Mouse (Mus musculus): ENCODE results near the gene Wdr31. TPM values are rescaled to one million over a fixed set of nuclear protein-coding genes. Genes with fewer than 3 reads are reported as not detected.
A peak's percentile ranks its signal among the peaks of the same experiment; 100 is the strongest.

The Wdr31 gene
- polyA plus RNA-seq, 1 experiment, result not detected

DNA sequence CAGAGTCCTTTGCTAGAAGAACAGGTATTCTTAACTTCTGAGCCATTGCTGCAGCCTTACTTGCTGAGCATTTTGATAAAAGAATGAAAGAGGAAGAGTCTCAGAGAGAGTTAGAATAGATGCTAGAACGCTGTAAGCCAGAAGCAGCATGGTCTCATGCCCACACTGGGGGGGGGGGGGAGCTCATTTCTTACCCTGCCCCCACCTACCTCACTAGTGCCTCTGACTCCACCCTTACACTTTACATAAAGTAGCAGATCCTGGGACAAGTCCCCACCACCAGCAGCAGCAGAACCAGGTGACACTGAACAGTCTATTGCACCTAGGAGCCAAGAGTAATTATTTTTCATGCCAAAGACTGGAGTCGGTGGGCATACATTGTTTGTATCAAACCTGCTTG lies 4.4 kb upstream of the Wdr31 start:
- H3K4me3 ChIP-seq (ENCODE audit: insufficient read depth, low read depth, low read length), result no peak overlapping the region
- no peak overlapping the region for H3K27ac ChIP-seq (ENCODE audit: insufficient read depth, low read depth, low read length)
- WGBS, result 73% methylated on average over 2 of the region's 2 CpGs
- TF ChIP-seq CTCF (IDR thresholded peaks at IDR 0.05; ENCODE audit: insufficient read depth, low read depth, low read length) (no peak), POLR2A (IDR thresholded peaks at IDR 0.05; ENCODE audit: insufficient read depth, low read depth, low read length) (no peak)
- H3K4me1 ChIP-seq (ENCODE audit: control insufficient read depth, insufficient read depth, low read length), result peaks cover 5% of the 10 kb centered on the region

DNA sequence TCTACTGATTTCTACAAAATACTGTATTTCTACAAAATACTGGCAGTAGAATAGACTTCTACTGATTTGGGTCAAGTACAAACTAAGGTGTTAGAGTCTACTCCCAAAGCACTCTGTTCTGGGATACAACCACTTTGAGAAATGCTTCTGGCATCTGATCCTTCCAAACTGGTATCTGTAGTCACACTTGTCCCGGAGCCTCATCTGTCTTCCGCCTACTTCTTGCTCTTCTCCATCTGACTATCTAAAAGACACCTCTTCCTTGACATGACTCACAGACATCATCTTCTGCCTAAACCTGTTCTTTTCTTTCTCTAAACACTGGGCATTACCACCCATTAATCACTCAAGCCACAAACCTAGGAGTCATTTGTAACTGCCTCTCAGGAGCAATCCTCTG lies 1.4 kb upstream of the Wdr31 start:
- no peak for TF ChIP-seq CTCF (IDR thresholded peaks at IDR 0.05; ENCODE audit: insufficient read depth, low read depth, low read length)
- TF ChIP-seq POLR2A (IDR thresholded peaks at IDR 0.05; ENCODE audit: insufficient read depth, low read depth, low read length), result no peak
- Histone ChIP-seq H3K4me3 (ENCODE audit: insufficient read depth, low read depth, low read length) (no peak overlapping the region), H3K27ac (ENCODE audit: insufficient read depth, low read depth, low read length) (no peak overlapping the region), H3K4me1 (ENCODE audit: control insufficient read depth, insufficient read depth, low read length) (no peaks in the 10 kb centered on the region)
- WGBS, result 91% methylated on average over 2 of the region's 2 CpGs

DNA sequence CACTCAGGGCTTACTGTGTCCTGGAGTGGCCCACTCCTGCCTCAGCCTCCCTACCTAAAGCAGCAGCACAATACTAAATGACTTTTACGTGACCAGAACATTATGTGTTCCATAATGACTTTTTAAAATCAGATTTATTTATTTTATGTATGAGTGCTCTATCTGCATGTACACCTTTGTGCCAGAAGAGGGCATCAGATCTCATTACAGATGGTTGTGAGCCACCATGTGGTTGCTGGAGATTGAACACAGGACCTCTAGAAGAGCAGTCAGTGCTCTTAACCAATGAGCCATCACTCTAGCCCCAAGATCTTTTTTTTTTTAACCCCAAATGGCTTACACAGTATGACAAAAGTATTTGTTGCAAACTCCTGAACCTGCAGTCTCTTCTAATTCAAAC lies 2.5 kb downstream of the Wdr31 start:
- H3K27ac ChIP-seq (ENCODE audit: insufficient read depth, low read depth, low read length), result no peak overlapping the region
- WGBS, result 95% methylated on average over 1 of the region's 1 CpGs
- TF ChIP-seq CTCF (IDR thresholded peaks at IDR 0.05; ENCODE audit: insufficient read depth, low read depth, low read length) (no peak), POLR2A (IDR thresholded peaks at IDR 0.05; ENCODE audit: insufficient read depth, low read depth, low read length) (no peak)

GRCm38 (mm10) chr4:62463124-62463523 lies 7.6 kb downstream of the Wdr31 start:
- H3K27ac ChIP-seq (ENCODE audit: insufficient read depth, low read depth, low read length), result no peak overlapping the region
- no peaks in the 10 kb centered on the region for H3K4me1 ChIP-seq (ENCODE audit: control insufficient read depth, insufficient read depth, low read length)
- no peak for TF ChIP-seq POLR2A (IDR thresholded peaks at IDR 0.05; ENCODE audit: insufficient read depth, low read depth, low read length)
- no peak for TF ChIP-seq CTCF (IDR thresholded peaks at IDR 0.05; ENCODE audit: insufficient read depth, low read depth, low read length)
- no peak overlapping the region for H3K4me3 ChIP-seq (ENCODE audit: insufficient read depth, low read depth, low read length)
- WGBS, result 79% methylated on average over 2 of the region's 2 CpGs

More for the DNA sequence above, 2.5 kb downstream of the Wdr31 start:
- no peaks in the 10 kb centered on the region for H3K4me1 ChIP-seq (ENCODE audit: control insufficient read depth, insufficient read depth, low read length)
- H3K4me3 ChIP-seq (ENCODE audit: insufficient read depth, low read depth, low read length), result no peak overlapping the region

- TF ChIP-seq POLR2A (IDR thresholded peaks at IDR 0.05; ENCODE audit: insufficient read depth, low read depth, low read length) (no peak), CTCF (IDR thresholded peaks at IDR 0.05; ENCODE audit: insufficient read depth, low read depth, low read length) (no peak; the same call in 1 of the 2 replicates)
- H3K4me1 ChIP-seq (ENCODE audit: control insufficient read depth, insufficient read depth, low read length), result no peaks in the 10 kb centered on the region
- no peak overlapping the region for H3K4me3 ChIP-seq (ENCODE audit: insufficient read depth, low read depth, low read length)
- H3K27ac ChIP-seq (ENCODE audit: insufficient read depth, low read depth, low read length), result no peak overlapping the region
- WGBS, result 91% methylated on average over 8 of the region's 8 CpGs
Observed at GRCm38 (mm10) chr4:62460348-62460747, 10.3 kb downstream of the Wdr31 start.

- Histone ChIP-seq H3K4me1 (ENCODE audit: control insufficient read depth, insufficient read depth, low read length) (no peaks in the 10 kb centered on the region), H3K27ac (ENCODE audit: insufficient read depth, low read depth, low read length) (no peak overlapping the region), H3K4me3 (ENCODE audit: insufficient read depth, low read depth, low read length) (no peak overlapping the region)
- no peak for TF ChIP-seq CTCF (IDR thresholded peaks at IDR 0.05; ENCODE audit: insufficient read depth, low read depth, low read length)
- TF ChIP-seq POLR2A (IDR thresholded peaks at IDR 0.05; ENCODE audit: insufficient read depth, low read depth, low read length), result no peak
- 94% methylated on average over 3 of the region's 3 CpGs for WGBS
Observed at GRCm38 (mm10) chr4:62459081-62459480, 11.6 kb downstream of the Wdr31 start.

GRCm38 (mm10) chr4:62454995-62455394 lies 15.7 kb downstream of the Wdr31 start:
- WGBS, result 49% methylated on average over 5 of the region's 5 CpGs
- no peaks in the 10 kb centered on the region for H3K4me1 ChIP-seq (ENCODE audit: control insufficient read depth, insufficient read depth, low read length)

DNA sequence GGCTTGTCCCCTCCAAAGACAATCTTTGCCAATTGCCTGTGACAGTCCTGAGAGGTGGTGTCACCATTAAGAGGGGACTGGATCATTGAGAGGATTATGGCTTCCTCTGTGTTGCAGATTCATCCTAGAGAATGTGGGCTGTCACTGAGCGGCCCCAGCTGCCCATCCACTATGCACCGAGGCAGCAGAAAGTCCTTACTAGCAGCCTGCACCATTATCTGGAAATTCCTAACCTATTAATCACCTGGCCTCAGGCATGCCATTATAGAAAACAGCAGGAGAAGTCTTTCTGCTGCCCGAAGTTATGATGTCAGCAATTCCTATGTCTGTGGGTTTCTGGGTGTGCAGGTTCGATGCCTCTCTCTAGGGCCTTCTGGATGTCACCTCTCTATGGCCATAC lies 29.7 kb downstream of the Wdr31 start:
- Histone ChIP-seq H3K27ac (ENCODE audit: insufficient read depth, low read depth, low read length) (no peak overlapping the region), H3K4me1 (ENCODE audit: control insufficient read depth, insufficient read depth, low read length) (no peaks in the 10 kb centered on the region), H3K4me3 (ENCODE audit: insufficient read depth, low read depth, low read length) (no peak overlapping the region)
- 81% methylated on average over 4 of the region's 4 CpGs for WGBS
- TF ChIP-seq CTCF (IDR thresholded peaks at IDR 0.05; ENCODE audit: insufficient read depth, low read depth, low read length), result no peak
- no peak for TF ChIP-seq POLR2A (IDR thresholded peaks at IDR 0.05; ENCODE audit: insufficient read depth, low read depth, low read length)

More at GRCm38 (mm10) chr4:62454995-62455394, 15.7 kb downstream of the Wdr31 start:
- Histone ChIP-seq H3K4me3 (ENCODE audit: insufficient read depth, low read depth, low read length) (no peak overlapping the region), H3K27ac (ENCODE audit: insufficient read depth, low read depth, low read length) (no peak overlapping the region)
- TF ChIP-seq CTCF (IDR thresholded peaks at IDR 0.05; ENCODE audit: insufficient read depth, low read depth, low read length), result peak; percentile 37; the same call in 1 of the 2 replicates
- TF ChIP-seq POLR2A (IDR thresholded peaks at IDR 0.05; ENCODE audit: insufficient read depth, low read depth, low read length), result no peak

GRCm38 (mm10) chr4:62440544-62440943 lies 30.2 kb downstream of the Wdr31 start:
- H3K27ac ChIP-seq (ENCODE audit: insufficient read depth, low read depth, low read length), result no peak overlapping the region
- H3K4me3 ChIP-seq (ENCODE audit: insufficient read depth, low read depth, low read length), result no peak overlapping the region
- no peaks in the 10 kb centered on the region for H3K4me1 ChIP-seq (ENCODE audit: control insufficient read depth, insufficient read depth, low read length)
- 76% methylated on average over 4 of the region's 4 CpGs for WGBS
- TF ChIP-seq POLR2A (IDR thresholded peaks at IDR 0.05; ENCODE audit: insufficient read depth, low read depth, low read length) (no peak), CTCF (IDR thresholded peaks at IDR 0.05; ENCODE audit: insufficient read depth, low read depth, low read length) (no peak)

DNA sequence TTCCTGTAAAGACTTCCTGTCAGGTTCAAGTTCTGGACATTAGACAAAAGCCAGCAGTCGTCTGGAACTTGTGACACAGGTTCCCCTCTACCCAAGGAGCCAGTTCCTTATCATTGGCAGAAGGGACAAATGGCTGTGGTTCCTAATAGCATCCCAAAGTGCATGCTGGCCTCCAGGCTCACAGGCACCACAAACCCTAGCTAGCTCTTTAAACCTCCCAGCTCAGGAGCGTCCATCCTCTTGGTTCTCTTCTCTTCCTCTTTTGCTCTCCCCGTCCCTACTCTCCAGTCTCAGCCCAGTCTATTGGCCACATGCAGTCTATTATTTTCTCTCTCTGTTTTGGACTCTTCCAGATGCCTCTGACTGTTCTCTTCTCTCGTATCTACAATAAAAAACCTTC lies 30.9 kb downstream of the Wdr31 start:
- H3K27ac ChIP-seq (ENCODE audit: insufficient read depth, low read depth, low read length), result no peak overlapping the region
- no peaks in the 10 kb centered on the region for H3K4me1 ChIP-seq (ENCODE audit: control insufficient read depth, insufficient read depth, low read length)
- H3K4me3 ChIP-seq (ENCODE audit: insufficient read depth, low read depth, low read length), result no peak overlapping the region
- 66% methylated on average over 4 of the region's 4 CpGs for WGBS
- TF ChIP-seq CTCF (IDR thresholded peaks at IDR 0.05; ENCODE audit: insufficient read depth, low read depth, low read length) (no peak), POLR2A (IDR thresholded peaks at IDR 0.05; ENCODE audit: insufficient read depth, low read depth, low read length) (no peak)
